Mouse (Mus musculus) kidney, embryonic 14.5 days (tissue): Measurements from ENCODE around the gene Psmd1. TPM values are rescaled to one million over a fixed set of nuclear protein-coding genes. Genes with fewer than 3 reads are reported as not detected.

Experiments
- ATAC-seq: fragments of 200-750 bp; cut with Nextera tagmentation; 2 replicates; pipeline ENCODE4 v1.8.0; 2017; ENCODE audit warnings: moderate number of reproducible peaks, mild to moderate bottlenecking, moderate TSS enrichment, moderate library complexity; ENCODE audit not compliant: low FRiP score, low TSS enrichment
- H3K27ac ChIP-seq: fragments of 300-500 bp; sonication (generic); 2 replicates; pipeline ENCODE4 v1.5.1; 2014; ENCODE audit warnings: low read depth, mild to moderate bottlenecking, low read length, moderate library complexity, mixed read lengths
- H3K27me3 ChIP-seq: fragments of 300-500 bp; sonication (generic); 2 replicates; pipeline ENCODE4 v1.6.1; 2014; ENCODE audit warnings: mild to moderate bottlenecking, low read length; ENCODE audit not compliant: control insufficient read depth, insufficient read depth
- H3K36me3 ChIP-seq: fragments of 300-500 bp; sonication (generic); 2 replicates; pipeline ENCODE4 v1.6.1; 2014; ENCODE audit warnings: low read length, mixed read lengths; ENCODE audit not compliant: control insufficient read depth, insufficient read depth
- H3K4me1 ChIP-seq: fragments of 300-500 bp; sonication (generic); 2 replicates; pipeline ENCODE4 v1.6.1; 2014; ENCODE audit warnings: low read length, mixed read lengths; ENCODE audit not compliant: control insufficient read depth, insufficient read depth
- H3K4me2 ChIP-seq: fragments of 300-500 bp; sonication (generic); replicated peaks from 2 replicates; pipeline ENCODE4 v1.6.1; 2014; ENCODE audit warnings: low read depth, mild to moderate bottlenecking, low read length
- H3K4me3 ChIP-seq: fragments of 300-500 bp; sonication (generic); 2 replicates; pipeline ENCODE4 v1.5.1; 2014; ENCODE audit warnings: mild to moderate bottlenecking, low read length
- H3K9ac ChIP-seq: fragments of 300-500 bp; sonication (generic); 2 replicates; pipeline ENCODE4 v1.6.1; 2014; ENCODE audit warnings: low read depth, mild to moderate bottlenecking, low read length, moderate library complexity
- H3K9me3 ChIP-seq: fragments of 300-500 bp; sonication (generic); 2 replicates; pipeline ENCODE4 v1.6.1; 2016; ENCODE audit warnings: low read length; ENCODE audit not compliant: control insufficient read depth
- WGBS: fragments of 180-500 bp; shearing (Covaris S2); extraction: QIAGEN DNeasy Blood & Tissue Kit; methylation state at CpG from one replicate; pipeline ENCODE4 v1.1.7; 2014; 5-methylcytosine and 5-hydroxymethylcytosine counted together
- polyA plus RNA-seq: library from polyadenylated mRNA; unstranded; fragments of >200 nt; fragmentation: Nextera tagmentation; extraction: Ambion mirVana; gene quantifications from 2 replicates; pipeline ENCODE4 v1.2.1, GENCODE M21; 2014

Gene Psmd1
- polyA plus RNA-seq, 1 experiment from 2014 or later: 207 TPM

- H3K27ac ChIP-seq: no peak overlapping the region
- H3K9me3 ChIP-seq: peaks cover 5% of the 10 kb centered on the region; the same call in 1 of the 2 replicates
- H3K9ac ChIP-seq: no peak overlapping the region
- no peak for ATAC-seq
- peaks cover 20% of the 10 kb centered on the region for H3K27me3 ChIP-seq
- no peak overlapping the region for H3K4me2 ChIP-seq
- H3K4me3 ChIP-seq: no peak overlapping the region
- H3K36me3 ChIP-seq: no peaks in the 10 kb centered on the region
- 93% methylated on average over 3 of the region's 3 CpGs for WGBS
- no peaks in the 10 kb centered on the region for H3K4me1 ChIP-seq
These were observed 23.4 kb upstream of the Psmd1 start for GRCm38 (mm10) chr1:86040817-86041216.

- H3K27ac ChIP-seq: no peak overlapping the region
- H3K36me3 ChIP-seq: no peaks in the 10 kb centered on the region
- peak overlapping the region; percentile 55; the same call in 1 of the 2 replicates for H3K4me3 ChIP-seq
- H3K9ac ChIP-seq: no peak overlapping the region
- peaks cover 48% of the 10 kb centered on the region for H3K27me3 ChIP-seq
- H3K4me1 ChIP-seq: peaks cover 6% of the 10 kb centered on the region; the same call in 1 of the 2 replicates
- H3K4me2 ChIP-seq: no peak overlapping the region
- H3K9me3 ChIP-seq: peaks cover 5% of the 10 kb centered on the region; the same call in 1 of the 2 replicates
- ATAC-seq: no peak
- 65% methylated on average over 4 of the region's 4 CpGs for WGBS
These were observed 19.1 kb upstream of the Psmd1 start for GRCm38 (mm10) chr1:86045056-86045455.

GRCm38 (mm10) chr1:86045848-86046805 is 18.1 kb upstream of the Psmd1 start, which contains the start of gene 2810459M11Rik:
Gene 2810459M11Rik (plus strand): TSS chr1:86045863.
- Histone ChIP-seq H3K27ac (no peak within 1 kb of the TSS), H3K27me3 (peaks cover 48% of the 10 kb centered on the region), H3K4me2 (peak within 1 kb of the TSS; percentile 90), H3K9me3 (peaks cover 5% of the 10 kb centered on the region; the same call in 1 of the 2 replicates), H3K9ac (peak within 1 kb of the TSS; percentile 61), H3K4me1 (peaks cover 6% of the 10 kb centered on the region; the same call in 1 of the 2 replicates), H3K4me3 (peak within 1 kb of the TSS; percentile 55), H3K36me3 (no peaks in the 10 kb centered on the region)
- under 1% methylated on average over 83 of the region's 110 CpGs for WGBS
- peak; percentile 82 for ATAC-seq

GRCm38 (mm10) chr1:86046833-86047563 is 17.2 kb upstream of the Psmd1 start:
- Histone ChIP-seq H3K4me1 (peaks cover 6% of the 10 kb centered on the region; the same call in 1 of the 2 replicates), H3K9me3 (peaks cover under 1% of the 10 kb centered on the region; the same call in 1 of the 2 replicates), H3K4me2 (peak overlapping the region; percentile 90), H3K27ac (no peak overlapping the region), H3K9ac (no peak overlapping the region), H3K4me3 (peak overlapping the region; percentile 55), H3K36me3 (no peaks in the 10 kb centered on the region), H3K27me3 (peaks cover 48% of the 10 kb centered on the region)
- WGBS: 9% methylated on average over 24 of the region's 24 CpGs
- ATAC-seq: no peak

- peaks cover 6% of the 10 kb centered on the region; the same call in 1 of the 2 replicates for H3K4me1 ChIP-seq
- no peak overlapping the region for H3K4me2 ChIP-seq
- H3K9me3 ChIP-seq: no peaks in the 10 kb centered on the region
- ATAC-seq: no peak
- H3K27me3 ChIP-seq: peaks cover 48% of the 10 kb centered on the region
- H3K36me3 ChIP-seq: no peaks in the 10 kb centered on the region
- 85% methylated on average over 4 of the region's 4 CpGs for WGBS
- H3K4me3 ChIP-seq: no peak overlapping the region
- H3K9ac ChIP-seq: no peak overlapping the region
- no peak overlapping the region for H3K27ac ChIP-seq
These were observed 16.0 kb upstream of the Psmd1 start for GRCm38 (mm10) chr1:86048231-86048630.

GRCm38 (mm10) chr1:86048744-86049143 is 15.4 kb upstream of the Psmd1 start:
- WGBS: 90% methylated on average over 3 of the region's 3 CpGs
- Histone ChIP-seq H3K27me3 (peaks cover 44% of the 10 kb centered on the region), H3K36me3 (no peaks in the 10 kb centered on the region), H3K4me1 (peaks cover 6% of the 10 kb centered on the region; the same call in 1 of the 2 replicates), H3K4me2 (no peak overlapping the region), H3K4me3 (no peak overlapping the region), H3K27ac (no peak overlapping the region), H3K9ac (no peak overlapping the region), H3K9me3 (no peaks in the 10 kb centered on the region)
- no peak for ATAC-seq

GRCm38 (mm10) chr1:86053198-86053921 is 10.8 kb upstream of the Psmd1 start:
- 87% methylated on average over 12 of the region's 12 CpGs for WGBS
- Histone ChIP-seq H3K4me1 (no peaks in the 10 kb centered on the region), H3K4me2 (no peak overlapping the region), H3K36me3 (no peaks in the 10 kb centered on the region), H3K4me3 (no peak overlapping the region), H3K27ac (no peak overlapping the region), H3K9ac (no peak overlapping the region), H3K27me3 (peaks cover 8% of the 10 kb centered on the region; the same call in 1 of the 2 replicates), H3K9me3 (no peaks in the 10 kb centered on the region)
- ATAC-seq: no peak

- H3K27me3 ChIP-seq: no peaks in the 10 kb centered on the region
- no peak for ATAC-seq
- no peaks in the 10 kb centered on the region for H3K9me3 ChIP-seq
- H3K4me3 ChIP-seq: no peak overlapping the region
- H3K4me1 ChIP-seq: no peaks in the 10 kb centered on the region
- no peak overlapping the region for H3K4me2 ChIP-seq
- H3K9ac ChIP-seq: no peak overlapping the region
- WGBS: 59% methylated on average over 3 of the region's 3 CpGs
- H3K36me3 ChIP-seq: no peaks in the 10 kb centered on the region
- H3K27ac ChIP-seq: no peak overlapping the region
These were observed 9.2 kb upstream of the Psmd1 start for GRCm38 (mm10) chr1:86054943-86055342.
